Mouse (Mus musculus) thymus, postnatal 36 days (tissue): Measurements from ENCODE around the gene Vmn2r109.
"Not testable (repeated sequence)": the region's sequence is repeated elsewhere in the genome, so short reads cannot be mapped to it uniquely, and the experiment has no call there.

Experiments used
- DNase-seq, 2 experiments: peaks; one replicate each; pipeline ENCODE4 v3.0.0; 2022; ENCODE audit warnings: mixed read lengths in 2 of 2

Gene Vmn2r109

GRCm38 (mm10) chr17:20564656-20565055 lies at the start of gene Vmn2r109:
Gene Vmn2r109, minus strand, starts transcription at chr17:20564756.
- no peak for DNase-seq

DNA sequence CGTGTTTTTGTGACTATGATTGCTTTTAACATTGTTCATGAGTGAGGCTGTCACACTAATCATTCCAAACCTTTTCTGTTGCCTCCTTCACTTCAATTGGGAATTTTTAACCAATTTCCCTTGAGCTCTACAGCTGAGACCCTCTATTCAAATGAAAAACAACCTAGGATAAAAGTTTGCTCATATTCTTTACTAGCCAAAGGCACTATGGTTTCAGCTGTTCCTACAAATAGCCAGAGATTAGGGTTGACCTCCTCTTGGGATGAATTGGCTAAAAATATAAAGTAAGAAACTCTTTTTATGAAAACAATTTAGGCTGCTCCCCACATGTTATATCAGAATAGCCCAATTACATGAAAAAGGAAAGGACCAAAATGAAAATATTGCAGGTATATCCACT lies 31.8 kb upstream of the Vmn2r109 start, which contains the start of gene Vmn2r110:
Vmn2r110 (minus strand) TSS at position 101 of the 400 bp plus-strand sequence.
- no peak for DNase-seq

DNA sequence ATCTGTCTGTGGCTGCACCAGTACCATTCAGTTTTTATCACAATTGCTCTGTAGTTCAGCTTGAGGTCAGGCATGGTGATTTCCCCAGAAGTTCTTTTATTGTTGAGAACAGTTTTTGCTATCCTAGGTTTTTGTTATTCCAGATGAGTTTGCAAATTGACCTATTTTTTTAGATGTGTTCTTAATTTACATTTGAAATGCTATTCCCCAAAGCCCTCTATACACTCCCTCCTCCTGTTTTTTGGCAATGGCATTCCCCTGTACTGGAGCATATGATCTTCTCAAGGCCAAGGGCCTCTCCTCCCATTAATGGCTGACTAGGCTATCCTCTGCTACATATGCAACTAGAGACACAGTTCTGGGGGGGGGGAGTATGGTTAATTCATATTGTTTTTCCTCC lies 56.3 kb downstream of the Vmn2r109 start:
- not testable (repeated sequence) for DNase-seq

DNA sequence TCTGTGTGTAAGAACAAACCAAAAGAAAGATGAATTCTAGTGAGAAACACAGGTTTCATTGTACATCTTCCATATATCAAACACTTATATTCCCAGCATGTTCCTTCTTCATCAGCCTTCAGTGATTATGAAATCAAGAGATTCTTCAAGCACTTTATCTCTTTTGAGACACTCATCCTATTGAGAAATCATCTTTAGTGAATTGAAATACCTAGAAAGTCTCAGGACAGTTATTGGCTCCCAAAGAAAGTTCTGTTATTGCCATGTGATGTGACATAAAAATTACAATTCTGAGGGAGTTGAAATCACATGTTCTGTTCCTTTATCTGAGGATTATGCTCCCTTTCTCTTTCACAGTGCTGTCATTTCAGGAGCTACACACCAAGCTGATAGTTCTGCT lies 66.7 kb downstream of the Vmn2r109 start, which contains the start of gene Vmn1r225:
Vmn1r225 (plus strand) TSS at position 301 of the 400 bp plus-strand sequence.
- no peak for DNase-seq
